Mouse (Mus musculus) stomach, postnatal 0 days (tissue): Measurements from ENCODE around the gene Rnf151.

Experiments
- CTCF ChIP-seq: IDR thresholded peaks from 2 replicates; pipeline ENCODE4 v1.5.1; 2016; ENCODE audit warnings: antibody characterized with exemption, low read depth, mild to moderate bottlenecking, moderate library complexity
- EP300 ChIP-seq: optimal IDR thresholded peaks from 2 replicates; pipeline ENCODE3; 2016; ENCODE audit warnings: antibody characterized with exemption

DNA sequence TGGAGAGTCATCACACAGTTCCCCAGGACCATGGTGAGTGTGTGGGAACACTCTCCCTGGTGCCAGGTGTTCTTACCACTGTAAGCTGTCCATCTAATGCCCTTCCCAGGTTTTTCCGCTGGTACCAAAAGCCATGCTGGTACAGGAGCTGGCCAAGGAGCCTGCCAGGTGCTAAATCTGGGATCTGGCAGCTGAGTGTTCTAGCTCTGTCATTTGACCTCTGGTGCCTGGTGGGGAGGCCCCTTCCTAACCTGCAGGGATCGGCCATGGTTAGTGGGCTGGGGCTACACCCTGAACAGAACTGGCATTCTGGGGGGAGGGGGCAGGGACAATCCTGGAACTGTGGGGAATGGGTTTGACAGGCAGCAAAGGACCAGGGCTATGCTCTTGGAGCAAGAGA, 9.8 kb upstream of the Rnf151 start, which contains the start of gene Rpl3l:
- TF ChIP-seq CTCF (no peak), EP300 (no peak)
